Mouse (Mus musculus) liver, adult (tissue): ENCODE measurements around the gene Sema4g.

Experiments used
- GATA4 ChIP-seq: IDR thresholded peaks from 2 replicates; pipeline ENCODE4 v1.6.1; 2014; ENCODE audit warnings: mild to moderate bottlenecking, low read length; ENCODE audit not compliant: insufficient replicate concordance

The Sema4g gene

GRCm38 (mm10) chr19:45014335-45014971 lies 25.6 kb downstream of the Sema4g start, which contains the start of gene Lzts2:
Gene Lzts2 (plus strand): TSS chr19:45014414.
- TF ChIP-seq GATA4, result no peak

GRCm38 (mm10) chr19:45014981-45015402 lies 26.1 kb downstream of the Sema4g start:
- TF ChIP-seq GATA4, result no peak

DNA sequence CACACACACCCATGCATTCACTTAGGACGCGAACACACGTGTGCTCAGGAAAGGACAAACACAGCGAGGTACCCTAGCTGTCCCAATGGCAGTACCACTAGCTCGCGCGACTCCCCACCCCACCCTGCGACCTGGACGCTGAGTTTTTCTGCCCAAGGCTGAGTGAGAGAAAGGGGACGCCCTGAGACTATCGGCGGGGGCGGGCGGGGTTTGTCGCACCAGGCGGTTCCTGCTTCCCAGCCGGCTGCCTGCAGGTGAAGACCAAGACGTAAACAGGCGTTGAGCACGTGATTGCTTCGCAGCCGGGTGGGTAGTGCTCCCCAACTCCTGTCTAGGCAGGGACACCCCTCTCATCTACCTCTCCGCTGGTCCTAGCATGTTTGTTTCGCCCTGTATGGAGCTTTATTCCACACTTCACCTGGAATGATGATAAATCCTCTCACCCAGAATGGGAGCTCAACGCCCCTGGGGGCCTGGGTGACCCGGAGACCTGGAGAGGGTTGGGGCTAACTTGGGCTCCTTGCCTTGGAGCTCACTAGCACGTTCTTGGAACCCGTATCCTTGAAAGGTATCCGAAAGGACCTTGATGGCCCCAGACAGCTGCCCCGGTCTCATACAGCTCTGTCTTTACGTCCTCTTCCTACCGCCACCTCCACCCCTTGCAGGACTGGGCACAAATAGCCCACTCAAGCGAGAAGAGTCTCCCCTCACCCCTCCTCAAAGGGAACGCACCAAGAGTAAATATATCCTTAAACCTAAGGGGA lies 26.8 kb downstream of the Sema4g start:
- TF ChIP-seq GATA4, result no peak

- TF ChIP-seq GATA4, result no peak
Measured at GRCm38 (mm10) chr19:45016341-45017215, 27.7 kb downstream of the Sema4g start.

GRCm38 (mm10) chr19:45017216-45017771 lies 28.4 kb downstream of the Sema4g start:
- TF ChIP-seq GATA4, result no peak

- TF ChIP-seq GATA4, result no peak
Measured at GRCm38 (mm10) chr19:45017909-45018308, 29.0 kb downstream of the Sema4g start.

- TF ChIP-seq GATA4, result no peak
Measured at GRCm38 (mm10) chr19:45018351-45018831, 29.5 kb downstream of the Sema4g start.

DNA sequence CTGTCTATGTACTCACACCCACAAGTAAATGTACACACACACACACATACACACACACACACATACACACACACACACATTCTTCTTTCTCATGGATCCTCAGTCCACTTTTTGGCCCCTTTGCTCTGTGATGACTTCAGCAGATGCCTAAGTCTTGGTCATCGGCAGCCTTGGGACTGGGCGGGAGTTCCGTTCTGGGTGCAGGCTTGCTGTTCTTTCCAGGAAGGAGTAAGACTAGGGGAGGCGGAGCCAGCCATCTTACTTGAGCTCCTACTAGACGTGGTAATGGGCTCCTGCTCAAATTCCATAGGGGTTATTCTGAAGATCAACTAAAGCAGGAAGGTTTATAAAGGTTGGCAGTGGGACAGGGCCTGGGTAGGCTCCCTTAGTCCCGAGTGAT lies 31.4 kb downstream of the Sema4g start:
- no peak for TF ChIP-seq GATA4

DNA sequence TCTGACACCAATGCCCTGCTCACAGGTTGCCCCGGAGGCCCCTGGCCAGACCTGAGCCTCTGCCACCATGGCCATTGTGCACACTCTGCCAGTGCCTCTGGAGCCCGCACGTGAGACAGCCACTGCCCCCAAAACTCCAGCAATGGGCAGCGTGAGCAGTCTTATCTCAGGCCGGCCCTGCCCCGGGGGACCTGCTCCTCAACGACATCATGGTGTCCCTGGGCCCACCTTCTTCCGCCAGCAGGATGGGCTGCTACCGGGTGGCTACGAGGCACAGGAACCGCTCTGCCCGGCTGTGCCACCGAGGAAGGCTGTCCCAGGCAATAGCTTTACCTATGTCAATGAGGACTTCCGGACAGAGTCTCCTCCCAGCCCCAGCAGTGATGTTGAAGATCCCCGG lies 32.5 kb downstream of the Sema4g start:
- no peak for TF ChIP-seq GATA4

- TF ChIP-seq GATA4, result no peak
Measured at GRCm38 (mm10) chr19:45023993-45024392, 35.1 kb downstream of the Sema4g start.

- no peak for TF ChIP-seq GATA4
Measured at GRCm38 (mm10) chr19:45024775-45025174, 35.9 kb downstream of the Sema4g start.

GRCm38 (mm10) chr19:45025937-45026568 lies 37.2 kb downstream of the Sema4g start:
- no peak for TF ChIP-seq GATA4

- no peak for TF ChIP-seq GATA4
Measured at GRCm38 (mm10) chr19:45026958-45027670, 38.2 kb downstream of the Sema4g start.

DNA sequence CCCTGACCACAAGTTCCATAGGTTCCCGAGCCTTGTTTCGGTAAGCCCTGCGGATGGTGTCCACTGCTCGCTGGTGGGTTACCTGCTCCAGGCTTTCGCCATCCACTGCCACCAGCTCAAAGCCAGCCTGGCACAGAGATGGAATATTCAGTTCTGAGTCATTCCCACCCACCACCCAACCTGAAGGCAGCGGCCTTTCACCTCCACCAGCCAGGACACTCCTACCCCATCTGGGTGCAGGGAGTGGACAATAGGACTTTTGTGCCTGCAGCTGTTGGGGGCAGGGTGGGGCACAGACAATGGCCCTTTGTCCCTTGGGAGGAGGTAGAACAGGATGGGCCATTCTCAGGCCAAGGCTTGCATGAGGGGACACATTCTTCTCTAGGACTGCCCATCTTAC lies 38.9 kb downstream of the Sema4g start:
- no peak for TF ChIP-seq GATA4
